Mouse (Mus musculus): ENCODE data around the gene Snd1. TPM values are rescaled to one million over a fixed set of nuclear protein-coding genes. Genes with fewer than 3 reads are reported as not detected.

Snd1 gene
- polyA plus RNA-seq (2012; rRNA removed; ENCODE audit: low replicate concordance), result 61.5 and 83.7 TPM in 2 replicates

GRCm38 (mm10) chr6:28474839-28475238, at the start of gene Snd1:
Gene Snd1 (plus strand): TSS chr6:28475139.

GRCm38 (mm10) chr6:28427096-28427839, 47.7 kb upstream of the Snd1 start, which contains the start of gene Fscn3:
Gene Fscn3 (plus strand): TSS chr6:28427789.

GRCm38 (mm10) chr6:28428290-28428689, 46.6 kb upstream of the Snd1 start, which contains the start of gene Gcc1:
Gene Gcc1 (minus strand): TSS chr6:28428390.

GRCm38 (mm10) chr6:28449253-28449652, 25.7 kb upstream of the Snd1 start, which contains the start of gene Pax4:
Gene Pax4 (minus strand): TSS chr6:28449353.

GRCm38 (mm10) chr6:28831011-28831853, 356.3 kb downstream of the Snd1 start, which contains the start of gene Lrrc4:
Gene Lrrc4 (minus strand): TSS chr6:28831747.

Other genes starting within 250 kb of the Snd1 start
- gene Zfp800, start 77.1 kb upstream of the Snd1 start, polyA plus RNA-seq (2012; rRNA removed; ENCODE audit: low replicate concordance), result 2.7 and 5.5 TPM in 2 replicates
- gene Arf5, start 51.6 kb upstream of the Snd1 start, polyA plus RNA-seq (2012; rRNA removed; ENCODE audit: low replicate concordance), result 469 and 670 TPM in 2 replicates
- not detected in 2 replicates for gene Fscn3, start 47.4 kb upstream of the Snd1 start, polyA plus RNA-seq (2012; rRNA removed; ENCODE audit: low replicate concordance)
- 4.7 and 7.6 TPM in 2 replicates for gene Gcc1, start 46.7 kb upstream of the Snd1 start, polyA plus RNA-seq (2012; rRNA removed; ENCODE audit: low replicate concordance)
- gene Pax4, start 25.8 kb upstream of the Snd1 start, polyA plus RNA-seq (2012; rRNA removed; ENCODE audit: low replicate concordance), result not detected in 2 replicates